Mouse (Mus musculus): ENCODE results near the gene Tmem131. TPM values are rescaled to one million over a fixed set of nuclear protein-coding genes. Genes with fewer than 3 reads are reported as not detected.

The Tmem131 gene
- polyA plus RNA-seq, 2 experiments from 2014 or later = 11.1 to 14.8 TPM

DNA sequence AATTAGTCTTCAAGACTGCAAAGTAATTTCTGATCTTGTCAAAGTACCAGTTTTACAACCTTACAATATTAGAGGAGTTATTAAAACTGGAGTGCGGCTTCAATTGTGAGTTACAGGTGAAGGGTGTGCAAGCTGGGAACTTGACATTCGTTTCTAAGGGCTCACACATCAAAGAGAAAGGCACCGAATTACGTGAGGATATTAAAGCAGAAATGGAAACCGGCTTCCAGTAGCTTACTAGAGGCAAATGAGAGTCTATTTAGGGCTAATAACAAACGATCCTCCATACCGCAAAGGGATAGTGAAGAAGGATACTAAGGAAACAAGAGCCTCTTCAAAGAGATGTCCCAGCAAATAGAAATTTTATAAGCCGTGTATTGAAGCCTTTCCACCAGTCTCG is 5.1 kb downstream of the Tmem131 start:
- no peak for ATAC-seq

DNA sequence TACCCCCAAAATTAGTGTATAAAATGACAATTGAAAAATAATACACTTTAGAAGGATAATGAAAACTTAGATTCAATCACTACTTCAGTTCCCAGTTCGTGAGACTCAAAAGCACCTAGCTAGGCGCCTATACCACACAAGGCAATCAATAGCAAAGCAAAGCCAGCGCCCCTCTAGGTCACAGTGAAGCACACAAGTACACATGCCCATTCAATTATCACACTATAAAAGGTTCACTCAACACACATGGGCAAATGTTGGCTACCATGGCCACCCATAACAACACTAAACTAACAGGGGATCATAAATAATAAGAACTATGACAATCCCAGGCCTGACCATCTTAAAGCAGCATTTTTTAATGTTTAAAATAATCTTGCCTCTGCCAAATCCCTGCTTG is 5.8 kb downstream of the Tmem131 start:
- ATAC-seq = no peak

DNA sequence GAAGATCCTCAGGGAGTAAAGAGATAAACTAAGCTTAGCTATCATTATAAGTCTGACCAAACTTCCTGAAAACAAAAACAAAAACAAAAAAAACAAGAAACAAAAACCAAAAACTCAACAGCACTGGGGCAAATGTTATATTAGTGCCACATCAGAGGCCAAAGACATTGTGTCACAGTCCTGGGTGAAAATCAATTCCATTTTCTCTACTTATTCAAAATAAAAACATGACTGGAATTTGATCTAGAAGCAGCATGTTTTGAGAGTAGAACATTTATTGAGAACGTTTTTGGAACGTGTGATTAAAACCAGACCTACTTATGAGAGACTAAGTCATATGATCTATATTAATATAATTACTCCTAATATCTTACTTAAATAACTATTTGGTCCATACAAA is 6.5 kb downstream of the Tmem131 start:
- ATAC-seq = no peak

DNA sequence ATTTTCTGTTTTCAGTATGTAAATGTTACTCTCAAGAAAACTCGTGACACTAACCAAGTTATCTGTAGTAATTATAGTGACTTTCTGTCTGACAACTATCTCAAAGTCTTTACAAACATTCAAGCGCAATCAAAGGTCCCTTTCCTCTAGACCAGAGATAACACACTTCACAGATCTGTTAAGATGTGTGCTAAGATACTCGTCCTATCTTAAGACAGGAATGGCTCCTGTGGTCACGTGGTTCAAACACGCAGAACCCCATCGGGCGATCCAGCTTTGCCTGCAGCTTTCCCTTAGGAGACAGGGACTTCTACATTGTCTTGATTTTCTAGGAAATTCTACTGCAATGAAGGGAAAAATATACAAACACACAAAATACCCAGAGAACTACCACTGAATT is 6.9 kb downstream of the Tmem131 start:
- no peak for ATAC-seq

DNA sequence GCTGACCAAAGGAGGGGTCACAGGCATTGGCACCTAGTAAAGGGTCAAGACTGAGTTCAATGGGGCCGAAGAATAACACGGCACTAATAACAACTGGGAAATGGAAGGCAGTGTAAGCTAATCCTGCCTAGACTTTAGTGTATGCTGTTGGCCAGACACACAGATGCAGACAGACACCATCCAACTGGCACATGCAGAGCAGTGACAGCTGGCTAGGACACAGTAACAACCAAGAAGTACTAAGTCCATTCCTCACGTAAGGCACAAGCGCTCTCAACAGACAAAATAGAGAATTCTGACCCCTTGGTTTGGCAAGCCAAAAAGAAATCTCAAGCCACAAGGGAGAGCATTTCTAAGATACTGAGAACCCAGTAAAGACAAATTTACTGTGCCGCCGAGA is 8.7 kb downstream of the Tmem131 start:
- no peak for ATAC-seq

DNA sequence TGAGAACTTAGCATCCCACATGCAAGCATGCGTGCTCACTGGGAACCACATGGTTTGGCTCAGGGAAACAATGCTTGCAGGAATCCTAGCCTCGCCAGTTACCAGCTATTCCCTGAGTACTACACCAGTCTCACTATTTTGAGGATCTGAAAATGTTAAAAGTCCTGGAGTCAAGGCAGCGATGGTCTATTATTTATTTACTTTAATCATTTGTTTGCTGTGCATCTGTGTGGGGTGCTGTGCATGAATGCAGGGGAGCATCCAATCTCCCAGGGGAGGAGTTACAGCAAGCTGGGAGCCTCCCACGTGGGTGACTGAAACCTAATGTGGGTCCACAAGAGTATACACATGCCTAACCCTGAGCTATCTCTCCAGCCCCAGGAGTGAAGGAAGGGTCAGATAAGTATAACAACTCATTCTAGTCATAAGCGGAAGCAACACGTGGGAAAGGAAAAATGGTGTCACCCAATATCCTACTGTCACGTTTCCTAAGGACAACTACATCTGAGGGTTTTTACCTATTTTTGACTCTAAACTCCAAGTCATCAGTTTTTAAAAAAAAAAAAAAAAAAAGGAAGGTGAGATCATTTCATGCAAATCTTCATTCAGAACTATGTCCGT is 9.4 kb downstream of the Tmem131 start:
- ATAC-seq = no peak

DNA sequence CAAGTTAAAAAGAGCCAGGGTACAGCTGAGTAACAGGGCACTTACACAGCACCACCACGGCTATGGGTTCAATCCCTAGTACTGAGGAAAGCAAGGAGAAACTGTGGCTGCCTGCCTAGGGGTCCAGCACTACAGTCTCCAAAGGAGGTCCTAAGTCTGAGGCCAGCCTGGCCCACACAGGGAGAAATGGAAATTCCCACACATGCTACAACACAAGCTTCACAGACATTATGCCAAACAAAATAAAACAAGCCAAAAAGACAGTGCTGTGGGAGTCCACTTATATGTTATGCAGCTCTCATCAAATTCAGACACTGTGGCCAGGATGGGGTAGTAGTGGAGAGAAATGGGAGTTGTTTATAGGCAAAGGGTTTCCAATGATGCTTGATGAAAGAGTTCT is 11.2 kb downstream of the Tmem131 start:
- ATAC-seq = no peak

DNA sequence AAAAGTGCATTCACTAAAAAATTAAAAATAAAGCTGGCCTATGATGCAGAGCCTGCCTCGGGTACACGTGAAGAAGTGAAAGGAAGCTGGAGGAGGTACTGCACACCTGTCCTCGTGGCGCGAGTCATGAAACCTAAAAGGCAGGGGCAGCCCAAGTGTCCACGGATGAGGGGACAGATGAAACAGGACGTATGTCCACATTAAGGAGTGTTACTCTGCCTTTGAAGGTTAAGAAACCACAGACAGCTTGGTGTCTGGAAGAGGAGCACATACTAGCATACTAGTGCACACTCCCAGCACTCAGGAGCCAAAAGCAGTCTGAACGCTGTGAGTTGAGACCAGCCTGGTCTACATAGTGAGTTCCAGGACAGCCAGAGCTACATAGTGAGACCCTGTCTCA is 12.6 kb downstream of the Tmem131 start:
- ATAC-seq = peak; percentile 32

DNA sequence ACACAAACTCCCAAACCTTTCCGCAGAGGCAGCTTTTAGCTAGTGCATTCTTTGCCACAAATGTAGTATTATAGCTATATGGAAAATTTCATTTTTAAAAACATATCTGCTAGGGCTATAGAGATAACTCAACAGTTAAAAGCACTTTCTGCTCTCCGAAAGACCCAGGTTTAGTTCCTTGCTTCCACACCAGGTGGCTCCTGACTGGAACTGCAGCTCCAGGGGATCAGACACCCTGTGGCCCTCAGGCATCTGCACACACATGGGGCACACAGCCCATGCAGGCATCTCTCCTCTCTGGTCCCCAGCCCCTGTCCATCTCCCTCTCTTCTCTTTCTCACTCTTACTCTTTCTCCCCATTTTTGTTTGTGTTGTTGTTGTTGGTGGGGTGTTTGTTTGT is 13.5 kb downstream of the Tmem131 start:
- ATAC-seq = no peak

DNA sequence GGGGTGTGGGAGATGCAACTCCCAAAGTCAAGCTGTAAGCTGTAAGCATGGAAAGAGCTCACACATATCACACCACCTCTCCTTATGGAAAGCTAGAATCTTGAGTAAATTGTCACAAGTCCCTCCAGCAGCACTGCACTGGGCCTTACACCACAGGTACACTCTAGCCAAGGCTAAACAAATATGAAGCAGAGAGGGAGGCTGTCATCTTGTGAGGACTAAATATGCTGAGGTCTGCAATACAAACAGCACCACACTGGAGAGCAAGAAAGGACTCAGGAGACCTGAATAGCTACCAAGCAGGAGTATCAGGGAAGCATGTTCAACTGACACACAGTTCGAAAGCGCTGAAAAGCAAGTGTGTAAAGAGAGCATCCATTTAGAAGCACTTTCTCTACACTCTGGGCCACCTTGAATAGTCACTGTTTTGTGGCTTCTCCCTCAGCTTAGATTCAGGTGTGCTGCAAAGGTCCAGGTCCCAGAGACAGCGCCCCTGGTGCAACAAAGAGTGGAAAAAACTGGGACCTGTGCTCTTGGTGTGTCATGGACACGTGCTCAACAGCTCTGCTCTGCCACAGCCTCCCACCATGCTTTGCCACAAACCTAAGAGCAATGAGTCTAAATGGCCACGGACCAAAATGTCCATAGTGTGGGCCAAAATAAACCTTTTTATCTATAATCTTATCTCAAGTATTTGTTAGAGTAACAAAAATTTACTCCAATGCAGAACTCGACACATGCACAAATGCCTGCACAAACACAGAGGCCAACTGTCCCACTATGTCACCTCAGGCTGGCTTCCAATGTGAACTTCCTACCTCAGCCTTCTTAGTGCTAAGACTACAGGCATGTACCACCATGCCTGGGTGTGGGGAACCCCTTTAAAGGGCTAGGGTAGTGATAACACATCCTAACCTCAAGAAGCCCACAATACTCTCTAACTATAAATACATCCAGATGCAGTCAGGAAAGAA is 14.8 kb downstream of the Tmem131 start:
- no peak for ATAC-seq

DNA sequence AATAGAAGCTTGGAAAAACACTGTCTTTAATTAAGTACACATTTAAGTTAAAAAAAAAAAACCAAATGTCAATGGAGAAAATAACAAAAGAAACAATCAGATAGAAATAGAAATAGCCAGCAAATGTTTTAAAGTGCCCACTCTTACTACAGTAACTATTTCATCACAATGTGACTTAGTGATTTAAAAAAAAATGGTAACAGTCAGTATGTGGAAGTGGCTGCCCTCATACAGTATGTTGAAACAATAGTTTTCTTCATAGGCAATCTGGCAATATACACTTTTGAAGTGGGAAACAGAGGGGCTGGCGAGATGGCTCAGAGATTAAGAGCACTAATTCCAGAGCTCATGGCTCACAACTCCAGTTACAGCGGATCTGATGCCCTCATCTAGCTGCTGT is 15.9 kb downstream of the Tmem131 start:
- no peak for ATAC-seq

DNA sequence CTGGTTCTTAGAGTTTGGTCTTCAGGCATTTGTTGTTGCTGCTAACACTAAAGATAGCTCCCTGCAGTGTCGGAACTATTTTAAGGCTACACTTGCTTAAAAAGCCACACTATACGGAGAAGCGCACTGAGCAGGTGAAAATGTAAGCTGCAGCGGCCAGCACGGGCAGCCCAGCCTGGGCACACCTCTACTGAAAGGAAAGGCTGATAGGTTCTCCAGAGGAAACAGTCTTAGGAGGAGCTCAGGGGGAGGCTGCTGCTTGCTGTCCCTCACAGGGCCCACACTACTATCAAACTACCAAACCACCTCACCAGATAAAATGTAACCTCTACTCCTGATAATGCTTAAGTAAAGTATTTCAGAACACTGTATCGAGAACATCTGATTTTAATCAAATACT is 16.7 kb downstream of the Tmem131 start:
- no peak for ATAC-seq

DNA sequence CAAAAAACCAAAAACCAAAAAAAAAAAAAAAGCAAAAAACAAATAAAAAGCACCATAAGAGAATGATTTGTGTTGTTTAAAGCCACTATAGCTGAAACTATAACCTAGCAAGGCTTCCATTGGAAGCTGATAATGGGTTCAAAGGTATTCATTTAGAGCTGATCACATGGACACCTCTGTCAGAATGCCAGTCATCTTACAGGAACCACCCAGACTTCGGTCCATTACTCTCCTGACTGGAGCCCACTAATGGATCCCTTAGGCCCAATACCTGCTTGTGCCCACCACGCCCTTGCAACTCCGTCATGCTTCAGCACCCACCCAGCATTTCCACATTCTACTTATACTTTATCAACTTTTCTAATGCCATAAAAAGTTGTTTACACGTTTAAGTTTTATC is 17.2 kb downstream of the Tmem131 start:
- ATAC-seq = no peak

DNA sequence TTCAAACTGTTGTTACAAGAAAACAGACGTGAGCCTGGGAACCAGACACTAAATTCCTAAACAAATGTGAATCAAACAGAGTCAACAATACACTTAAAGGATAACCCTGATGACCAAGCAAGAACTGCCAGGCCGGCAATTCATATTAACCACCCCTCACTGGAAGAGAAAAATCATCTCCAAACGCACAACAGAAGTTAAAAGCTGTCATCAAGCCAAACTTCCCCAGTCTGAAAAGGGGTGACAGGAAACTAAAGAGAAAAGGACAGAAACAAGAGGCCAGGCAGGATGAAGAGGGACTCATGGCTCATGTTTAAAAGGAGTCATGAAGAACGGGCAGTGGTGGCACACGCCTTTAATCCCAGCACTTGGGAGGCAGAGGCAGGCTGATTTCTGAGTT is 17.7 kb downstream of the Tmem131 start:
- ATAC-seq = peak; percentile 29

DNA sequence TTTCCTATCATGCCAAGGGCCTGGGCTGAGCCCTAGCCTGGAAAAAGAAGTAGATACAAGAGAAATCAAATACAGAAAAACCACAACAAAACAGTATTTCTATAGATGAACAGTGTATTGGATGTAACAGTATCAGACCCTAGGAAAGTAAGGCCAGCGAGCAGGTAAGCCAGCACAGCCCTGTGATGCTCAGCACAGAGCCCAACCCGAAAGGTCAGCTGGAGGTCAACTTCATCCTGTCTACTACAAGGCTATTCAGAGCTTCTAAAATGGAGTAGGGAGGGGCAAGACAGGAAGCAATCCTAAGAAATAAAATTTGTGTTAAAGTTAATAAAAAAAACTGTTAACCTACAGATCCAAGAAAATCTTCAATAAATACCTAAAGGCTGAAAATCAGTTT is 18.6 kb downstream of the Tmem131 start:
- no peak for ATAC-seq

DNA sequence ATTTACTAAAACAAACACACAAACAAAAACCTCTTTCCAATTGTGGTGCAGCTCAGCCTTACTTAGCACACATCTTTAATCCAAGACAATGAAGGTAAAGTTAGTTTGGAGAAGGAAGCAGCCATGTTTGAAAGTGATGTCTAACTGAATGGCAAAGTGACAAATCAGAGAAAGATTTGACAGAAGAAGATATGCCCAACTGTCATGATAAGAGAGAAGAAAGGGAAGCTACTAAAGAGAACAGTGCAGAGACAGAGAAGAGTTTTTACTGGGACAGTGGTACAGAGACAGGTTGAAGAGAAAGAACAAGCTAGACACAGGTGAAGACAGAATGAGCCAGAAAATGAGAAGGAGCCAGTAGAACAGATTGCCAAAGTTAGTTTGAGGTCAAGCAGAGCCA is 19.6 kb downstream of the Tmem131 start:
- ATAC-seq = no peak

DNA sequence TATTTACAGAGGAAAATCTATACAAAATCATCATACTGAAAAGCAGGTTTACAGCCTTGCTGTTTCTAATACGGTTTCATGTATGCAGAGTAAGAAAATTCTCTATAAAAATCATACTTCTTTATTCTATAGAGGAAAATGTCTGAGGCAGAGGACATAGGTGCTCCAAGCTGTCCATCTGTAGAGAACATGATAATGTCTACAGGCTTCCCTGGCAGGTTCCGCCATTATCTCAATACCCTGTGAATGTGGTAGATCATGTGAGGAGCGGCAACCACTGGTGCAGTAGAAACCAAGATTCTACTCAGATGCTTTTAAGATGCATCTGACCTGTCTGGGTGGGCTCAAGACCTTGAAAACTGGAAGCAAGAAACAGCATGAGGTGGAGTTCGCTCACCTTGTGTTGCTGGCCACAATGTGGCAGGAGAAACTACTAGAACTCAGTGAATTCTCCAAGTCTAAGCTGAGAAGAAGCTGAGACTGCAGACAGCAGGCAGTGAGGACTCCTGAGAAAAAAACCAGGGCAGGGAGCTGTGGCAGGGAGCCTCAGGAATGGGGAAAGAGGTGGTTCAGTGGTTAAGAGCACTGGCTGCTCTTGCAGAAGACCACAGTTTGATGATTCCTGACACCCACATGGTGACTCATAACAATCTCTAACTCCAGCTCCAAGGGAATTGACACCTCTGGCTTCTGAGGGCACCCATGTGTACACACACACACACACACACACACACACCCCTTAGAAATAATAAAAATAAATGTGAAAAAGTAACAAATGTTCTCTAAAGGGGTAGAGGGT is 20.6 kb downstream of the Tmem131 start:
- ATAC-seq = no peak

DNA sequence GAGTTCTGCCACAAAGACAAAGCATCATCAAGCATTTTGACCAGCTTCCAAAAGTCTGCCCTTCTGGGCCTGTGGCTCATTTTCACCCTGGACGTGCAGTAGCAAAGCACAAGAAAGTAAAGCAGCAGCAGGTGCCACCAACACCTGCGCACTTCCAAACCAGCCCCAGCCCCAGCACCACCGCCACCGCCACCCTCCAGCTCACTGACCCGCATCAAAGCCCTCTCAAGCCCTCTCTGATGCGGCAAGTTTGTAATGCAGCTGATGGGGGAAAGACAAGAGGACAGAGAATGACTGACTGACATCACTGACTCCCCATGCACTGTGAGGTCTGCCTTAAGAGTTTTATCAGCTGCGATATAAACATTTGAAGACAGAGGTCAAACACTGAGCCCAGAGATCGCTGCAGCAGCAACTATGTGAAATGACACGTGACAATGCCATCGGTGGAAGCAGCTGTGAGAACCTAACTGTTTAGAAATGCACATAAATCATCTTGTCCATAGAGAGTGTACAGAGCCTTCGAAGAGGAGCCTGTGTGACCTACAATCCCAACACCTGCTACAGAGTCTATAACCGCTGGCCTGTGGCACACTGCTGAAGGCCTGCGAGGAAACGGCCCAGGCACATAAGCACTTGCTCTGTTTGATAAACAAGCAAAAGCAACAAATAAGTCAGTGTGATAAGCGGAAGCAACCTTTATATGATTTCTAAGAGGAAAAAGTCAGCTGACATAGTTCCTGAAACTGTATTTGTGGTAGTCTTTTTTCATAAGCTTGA is 21.7 kb downstream of the Tmem131 start:
- peak; percentile 17 for ATAC-seq

DNA sequence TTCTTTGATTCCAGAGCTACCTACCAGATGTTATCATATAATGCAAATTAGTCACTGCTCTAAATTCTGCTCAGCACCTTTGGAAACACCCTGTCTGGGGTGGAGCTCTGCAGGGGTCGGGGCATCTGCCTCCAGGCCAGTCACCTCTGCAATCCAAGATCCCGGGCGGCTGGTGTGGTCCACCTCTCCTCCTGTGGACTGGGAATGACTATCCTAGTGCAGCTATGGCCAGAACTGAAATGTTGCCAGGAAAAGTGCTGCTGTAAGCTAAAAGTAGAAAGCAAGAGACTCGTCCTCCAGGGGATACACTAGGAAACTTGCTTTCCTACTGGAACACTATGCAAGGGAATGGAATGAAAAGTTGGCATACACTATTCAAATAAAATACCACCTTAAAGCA is 22.7 kb downstream of the Tmem131 start:
- ATAC-seq = peak; percentile 43

DNA sequence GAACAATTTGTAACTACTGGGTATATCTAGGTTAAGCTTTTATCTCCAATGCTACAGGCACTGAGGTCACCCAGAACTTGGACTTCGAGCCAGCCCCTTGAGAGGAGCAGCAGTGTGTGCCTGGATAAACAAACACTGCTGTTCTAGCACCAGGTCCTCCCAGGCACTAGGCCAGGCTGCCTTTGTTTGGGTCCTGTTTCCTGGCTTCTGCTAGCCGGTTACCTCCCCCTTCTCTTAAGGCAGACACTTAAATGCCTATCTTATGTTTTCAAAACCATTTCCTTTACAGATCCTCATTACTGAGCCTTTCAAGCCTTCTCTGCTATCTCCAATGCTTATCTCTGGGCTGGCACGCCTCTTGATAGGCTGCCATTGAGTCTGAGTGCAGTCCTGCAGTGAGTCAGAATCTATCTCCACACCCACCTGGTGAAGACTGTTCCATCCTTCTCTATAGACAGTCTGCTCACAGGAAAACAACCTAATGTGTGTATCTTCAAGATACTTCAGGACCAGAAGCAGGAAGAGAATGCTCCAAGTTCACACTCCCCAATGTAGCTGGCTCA is 23.2 kb downstream of the Tmem131 start:
- ATAC-seq = peak; percentile 77

DNA sequence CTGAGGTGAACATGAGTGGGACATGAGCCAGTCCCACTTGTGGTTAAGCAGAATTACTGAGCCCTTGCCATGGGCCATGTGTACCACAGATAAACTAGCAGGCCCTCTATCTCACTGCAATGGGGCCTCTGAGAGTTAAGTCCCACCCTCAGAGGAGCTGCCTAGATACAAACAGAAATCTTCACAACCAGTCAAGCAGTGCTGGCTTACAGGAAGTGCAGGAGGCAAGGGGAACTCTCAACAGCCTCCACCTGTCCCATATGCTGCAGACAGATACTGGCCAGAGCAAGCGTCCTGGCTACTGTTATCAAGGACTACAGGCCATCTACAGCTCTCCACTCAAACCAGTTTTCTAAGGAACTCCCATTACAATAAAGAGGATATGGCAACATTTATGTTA is 23.7 kb downstream of the Tmem131 start:
- ATAC-seq = peak; percentile 63

DNA sequence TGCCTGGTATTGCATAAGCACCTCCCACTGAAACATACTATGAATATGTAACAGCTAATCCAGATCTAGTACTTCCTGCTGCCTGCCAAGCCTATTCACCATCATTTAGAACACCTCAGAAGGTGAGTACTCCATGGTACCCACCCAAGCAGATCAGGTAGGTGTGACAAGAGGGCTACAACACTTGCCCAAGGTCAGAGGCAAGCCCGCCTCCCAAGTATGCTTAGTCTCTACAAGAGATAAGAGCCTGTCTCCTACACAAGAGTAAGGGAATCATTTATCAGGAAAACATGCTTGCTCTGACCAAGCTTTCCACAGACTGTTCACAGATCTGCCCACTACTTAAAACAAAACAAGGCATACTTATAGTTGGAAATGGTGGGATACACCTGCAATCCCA is 26.0 kb downstream of the Tmem131 start:
- ATAC-seq = no peak
